Mouse (Mus musculus): ENCODE results near the gene Mfsd10.
"Not testable (repeated sequence)": the region's sequence is repeated elsewhere in the genome, so short reads cannot be mapped to it uniquely, and the experiment has no call there.

Mfsd10 gene

GRCm38 (mm10) chr5:34607100-34607880, 29.7 kb downstream of the Mfsd10 start:
- DNase-seq (ENCODE audit: low spot score in 2 of 2) = no peak

GRCm38 (mm10) chr5:34604576-34604975, 32.4 kb downstream of the Mfsd10 start:
- no peak for DNase-seq (ENCODE audit: low spot score in 2 of 2)

GRCm38 (mm10) chr5:34593202-34593727, 43.7 kb downstream of the Mfsd10 start:
- DNase-seq (ENCODE audit: low spot score in 2 of 2) = no peak

- DNase-seq (ENCODE audit: low spot score in 2 of 2) = no peak
Measured at GRCm38 (mm10) chr5:34592666-34593065, 44.3 kb downstream of the Mfsd10 start.

GRCm38 (mm10) chr5:34592224-34592623, 44.8 kb downstream of the Mfsd10 start:
- DNase-seq (ENCODE audit: low spot score in 2 of 2) = not testable (repeated sequence)

- no peak for DNase-seq (ENCODE audit: low spot score in 2 of 2)
Measured at GRCm38 (mm10) chr5:34591388-34592004, 45.5 kb downstream of the Mfsd10 start.

- no peak for DNase-seq (ENCODE audit: low spot score in 2 of 2)
Measured at GRCm38 (mm10) chr5:34590702-34591101, 46.3 kb downstream of the Mfsd10 start.

GRCm38 (mm10) chr5:34590059-34590458, 47.0 kb downstream of the Mfsd10 start:
- no peak for DNase-seq (ENCODE audit: low spot score in 2 of 2)

- DNase-seq (ENCODE audit: low spot score in 2 of 2) = no peak
Measured at GRCm38 (mm10) chr5:34587881-34588280, 49.1 kb downstream of the Mfsd10 start.

- DNase-seq (ENCODE audit: low spot score in 2 of 2) = no peak
Measured at GRCm38 (mm10) chr5:34585216-34585615, 51.8 kb downstream of the Mfsd10 start.
